Mouse (Mus musculus) kidney, embryonic 15.5 days (tissue): ENCODE results near the gene Hectd1. TPM values are rescaled to one million over a fixed set of nuclear protein-coding genes. Genes with fewer than 3 reads are reported as not detected.
A peak's percentile ranks its signal among the peaks of the same experiment; 100 is the strongest.

Experiments used
- ATAC-seq: fragments of 200-750 bp; cut with Nextera tagmentation; replicated peaks from 2 replicates; pipeline ENCODE4 v1.8.0; 2017; ENCODE audit warnings: moderate TSS enrichment; ENCODE audit not compliant: low FRiP score
- H3K27ac ChIP-seq: fragments of 300-500 bp; sonication (generic); 2 replicates; pipeline ENCODE4 v1.5.1; 2015; ENCODE audit warnings: mild to moderate bottlenecking, inconsistent platforms
- H3K27me3 ChIP-seq: fragments of 300-500 bp; sonication (generic); 2 replicates; pipeline ENCODE4 v1.6.1; 2015; ENCODE audit warnings: inconsistent platforms
- H3K36me3 ChIP-seq: fragments of 300-500 bp; sonication (generic); 2 replicates; pipeline ENCODE4 v1.6.1; 2015; ENCODE audit warnings: inconsistent platforms
- H3K4me1 ChIP-seq: fragments of 300-500 bp; sonication (generic); 2 replicates; pipeline ENCODE4 v1.6.1; 2015; ENCODE audit warnings: inconsistent platforms
- H3K4me2 ChIP-seq: fragments of 300-500 bp; sonication (generic); 2 replicates; pipeline ENCODE4 v1.6.1; 2015; ENCODE audit warnings: moderate library complexity, mild to moderate bottlenecking, inconsistent platforms
- H3K4me3 ChIP-seq: fragments of 300-500 bp; sonication (generic); replicated peaks from 2 replicates; pipeline ENCODE4 v1.5.1; 2015; ENCODE audit warnings: mild to moderate bottlenecking, inconsistent platforms
- H3K9ac ChIP-seq: fragments of 300-500 bp; sonication (generic); 2 replicates; pipeline ENCODE4 v1.6.1; 2015; ENCODE audit warnings: mild to moderate bottlenecking, inconsistent platforms
- H3K9me3 ChIP-seq: fragments of 300-500 bp; sonication (generic); replicated peaks from 2 replicates; pipeline ENCODE4 v1.6.1; 2016; ENCODE audit warnings: inconsistent platforms
- WGBS: fragments of 180-500 bp; shearing (Covaris S2); methylation state at CpG from one replicate; pipeline ENCODE4 v1.1.7; 2015; ENCODE audit warnings: mixed read lengths; 5-methylcytosine and 5-hydroxymethylcytosine counted together
- polyA plus RNA-seq: library from polyadenylated mRNA; unstranded; fragments of >200 nt; fragmentation: Nextera tagmentation; extraction: Ambion mirVana; gene quantifications from 2 replicates; pipeline ENCODE4 v1.2.1, GENCODE M21; 2015

Gene Hectd1
- polyA plus RNA-seq, 1 experiment from 2014 or later: 40.8 TPM

DNA sequence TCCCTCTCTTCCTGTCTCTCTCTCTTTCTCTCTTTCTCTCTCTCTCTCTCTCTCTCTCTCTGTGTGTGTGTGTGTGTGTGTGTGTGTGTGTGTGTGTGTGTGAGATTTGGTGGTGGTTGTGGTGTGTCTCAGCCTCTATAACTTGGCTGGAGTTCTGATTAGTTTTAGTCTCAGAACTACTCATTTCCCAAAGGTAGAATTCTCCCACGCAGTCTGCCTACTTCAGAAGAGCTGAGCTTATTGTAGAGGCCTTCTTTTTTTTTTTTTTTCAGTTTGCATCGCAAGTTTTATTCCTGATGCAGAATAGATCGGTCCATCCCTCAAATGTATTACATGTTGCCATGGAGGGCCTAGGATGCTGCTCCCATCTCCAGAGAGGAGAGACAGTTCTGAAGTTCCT lies 119.6 kb downstream of the Hectd1 start:
- no peak overlapping the region for H3K4me2 ChIP-seq
- no peak overlapping the region for H3K4me3 ChIP-seq
- no peaks in the 10 kb centered on the region for H3K27me3 ChIP-seq
- H3K9ac ChIP-seq: no peak overlapping the region
- H3K4me1 ChIP-seq: peaks cover 15% of the 10 kb centered on the region
- no peaks in the 10 kb centered on the region for H3K9me3 ChIP-seq
- no peak overlapping the region for H3K27ac ChIP-seq
- no peaks in the 10 kb centered on the region for H3K36me3 ChIP-seq
- WGBS: 63% methylated on average over 3 of the region's 3 CpGs
- no peak for ATAC-seq

DNA sequence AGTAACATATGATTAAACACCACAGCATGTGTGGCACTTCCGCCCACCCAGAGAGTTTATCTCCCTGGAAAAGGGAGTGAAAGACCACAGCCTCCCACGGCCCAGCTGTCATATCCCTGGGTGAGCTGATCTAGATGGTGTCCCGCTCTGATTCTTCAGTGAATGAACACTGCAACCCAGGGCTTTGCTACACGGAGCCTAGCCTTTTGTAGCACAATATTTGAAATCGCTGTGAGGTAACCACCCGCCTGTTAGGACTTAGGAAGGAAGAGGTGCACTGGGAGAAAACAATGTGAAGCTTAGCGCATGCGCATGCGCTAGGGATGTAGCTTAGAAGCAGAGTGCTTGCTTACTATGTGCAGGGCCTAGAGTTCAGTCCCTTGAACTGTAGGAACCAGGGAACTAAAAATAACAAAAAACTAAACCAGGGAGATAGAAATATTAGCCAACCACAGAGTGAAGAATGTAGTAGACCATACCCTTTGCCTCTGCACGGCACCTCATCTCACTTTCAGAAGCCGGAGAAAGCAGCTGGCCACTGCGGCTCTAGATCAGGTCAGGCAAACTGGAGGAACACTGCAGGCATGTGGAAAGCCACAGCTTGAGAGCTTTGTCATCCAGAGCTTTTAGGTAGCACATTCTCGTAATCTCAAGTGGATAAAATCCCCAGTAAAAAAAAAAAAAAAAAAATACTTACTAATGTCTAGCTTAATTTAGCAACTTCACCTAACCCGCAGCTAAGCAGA lies 120.2 kb downstream of the Hectd1 start:
- Histone ChIP-seq H3K9me3 (no peaks in the 10 kb centered on the region), H3K4me2 (peak overlapping the region; percentile 14; the same call in 1 of the 2 replicates), H3K4me1 (peaks cover 20% of the 10 kb centered on the region), H3K36me3 (no peaks in the 10 kb centered on the region), H3K9ac (no peak overlapping the region), H3K4me3 (no peak overlapping the region), H3K27ac (peak overlapping the region; percentile 68), H3K27me3 (no peaks in the 10 kb centered on the region)
- WGBS: 53% methylated on average over 14 of the region's 14 CpGs
- peak; percentile 49; the same call in 1 of the 2 replicates for ATAC-seq

DNA sequence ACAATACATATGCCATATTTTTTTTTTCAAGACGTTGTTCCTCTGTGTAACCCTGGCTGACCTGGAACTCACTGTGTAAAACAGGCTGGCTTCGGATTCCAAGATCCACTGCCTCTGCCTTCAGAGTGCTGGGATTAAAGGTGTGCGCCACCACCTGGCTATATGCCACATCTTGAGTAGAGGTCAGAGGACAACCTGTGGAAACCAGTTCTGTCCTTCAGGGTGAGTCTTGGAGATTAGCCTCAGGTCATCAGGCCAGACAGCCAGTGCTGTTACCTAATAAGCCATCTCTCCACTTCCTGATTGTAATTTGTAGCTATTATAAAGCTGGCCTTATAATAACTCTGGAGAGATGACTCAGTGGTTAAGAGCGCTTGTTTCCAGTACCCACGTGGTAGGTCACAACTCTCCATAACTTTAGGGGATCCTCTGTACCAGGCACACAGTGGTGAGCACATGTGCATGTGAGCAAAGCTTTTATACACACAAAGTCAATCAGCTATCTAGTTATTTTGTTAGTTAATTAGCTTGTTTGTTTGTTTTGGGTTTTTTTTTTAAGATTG lies 122.6 kb downstream of the Hectd1 start:
- Histone ChIP-seq H3K4me2 (no peak overlapping the region), H3K4me3 (no peak overlapping the region), H3K36me3 (no peaks in the 10 kb centered on the region), H3K4me1 (peaks cover 25% of the 10 kb centered on the region), H3K27ac (no peak overlapping the region), H3K27me3 (no peaks in the 10 kb centered on the region), H3K9me3 (no peaks in the 10 kb centered on the region), H3K9ac (no peak overlapping the region)
- 76% methylated on average over 5 of the region's 5 CpGs for WGBS
- no peak for ATAC-seq

DNA sequence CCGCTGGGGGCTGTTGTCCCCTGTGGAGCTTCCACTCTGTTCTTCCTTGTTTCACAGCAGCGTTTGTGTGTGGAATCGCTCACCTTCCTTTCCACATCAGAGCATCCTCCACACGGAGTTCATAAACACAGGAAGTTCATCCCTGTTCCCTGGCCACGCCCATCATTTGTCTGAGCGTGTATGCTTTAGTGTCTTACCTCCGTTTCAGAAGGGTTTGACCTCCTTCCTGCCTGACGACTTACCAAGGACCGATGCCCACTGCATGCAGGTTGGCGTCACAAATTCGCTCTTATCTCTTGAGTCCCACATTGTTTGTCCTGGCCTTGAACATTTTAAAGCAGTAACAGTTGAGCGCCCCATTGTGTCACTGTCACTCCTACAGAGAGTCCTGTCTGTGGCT lies 123.6 kb downstream of the Hectd1 start:
- ATAC-seq: no peak
- WGBS: 71% methylated on average over 12 of the region's 12 CpGs

GRCm38 (mm10) chr12:51704572-51704971 lies 124.8 kb downstream of the Hectd1 start:
- H3K4me1 ChIP-seq: peaks cover 16% of the 10 kb centered on the region
- H3K4me2 ChIP-seq: no peak overlapping the region
- no peak overlapping the region for H3K4me3 ChIP-seq
- WGBS: 66% methylated on average over 7 of the region's 7 CpGs
- H3K27me3 ChIP-seq: no peaks in the 10 kb centered on the region
- H3K36me3 ChIP-seq: no peaks in the 10 kb centered on the region
- no peak for ATAC-seq
- H3K9ac ChIP-seq: no peak overlapping the region
- no peaks in the 10 kb centered on the region for H3K9me3 ChIP-seq
- no peak overlapping the region for H3K27ac ChIP-seq

More for the DNA sequence above, 123.6 kb downstream of the Hectd1 start:
- H3K4me2 ChIP-seq: no peak overlapping the region
- no peak overlapping the region for H3K27ac ChIP-seq
- no peak overlapping the region for H3K4me3 ChIP-seq
- H3K9me3 ChIP-seq: no peaks in the 10 kb centered on the region
- H3K27me3 ChIP-seq: no peaks in the 10 kb centered on the region
- H3K4me1 ChIP-seq: peaks cover 25% of the 10 kb centered on the region
- no peak overlapping the region for H3K9ac ChIP-seq
- H3K36me3 ChIP-seq: no peaks in the 10 kb centered on the region

GRCm38 (mm10) chr12:51703859-51704258 lies 125.5 kb downstream of the Hectd1 start:
- H3K9ac ChIP-seq: no peak overlapping the region
- ATAC-seq: peak; percentile 69
- peaks cover 12% of the 10 kb centered on the region for H3K4me1 ChIP-seq
- H3K4me3 ChIP-seq: no peak overlapping the region
- 33% methylated on average over 1 of the region's 1 CpGs for WGBS
- H3K36me3 ChIP-seq: no peaks in the 10 kb centered on the region
- H3K27me3 ChIP-seq: no peaks in the 10 kb centered on the region
- no peaks in the 10 kb centered on the region for H3K9me3 ChIP-seq
- H3K4me2 ChIP-seq: no peak overlapping the region
- H3K27ac ChIP-seq: no peak overlapping the region

DNA sequence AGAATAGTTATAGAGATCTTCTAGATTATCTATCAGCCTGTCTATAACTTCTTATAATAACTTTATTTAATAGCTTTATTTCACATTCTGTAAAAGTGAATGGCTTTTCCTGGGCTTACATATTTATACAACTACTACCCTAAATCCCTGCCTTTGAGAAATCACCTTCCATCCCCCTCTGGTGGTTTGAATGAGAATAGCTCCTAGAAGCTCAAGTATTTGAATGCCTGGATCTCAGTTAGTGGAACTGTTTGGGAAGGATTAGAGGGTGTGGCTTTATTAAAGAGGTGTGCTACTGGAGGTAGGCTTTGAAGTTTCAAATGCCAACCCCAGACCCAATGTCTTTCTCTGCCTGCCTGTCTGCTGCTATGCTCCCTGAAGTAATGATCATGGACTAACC lies 127.6 kb downstream of the Hectd1 start:
- H3K36me3 ChIP-seq: no peaks in the 10 kb centered on the region
- no peak overlapping the region for H3K9ac ChIP-seq
- H3K4me1 ChIP-seq: peaks cover 10% of the 10 kb centered on the region
- no peak overlapping the region for H3K4me2 ChIP-seq
- no peak for ATAC-seq
- no peaks in the 10 kb centered on the region for H3K27me3 ChIP-seq
- H3K4me3 ChIP-seq: no peak overlapping the region
- H3K9me3 ChIP-seq: no peaks in the 10 kb centered on the region
- H3K27ac ChIP-seq: no peak overlapping the region

DNA sequence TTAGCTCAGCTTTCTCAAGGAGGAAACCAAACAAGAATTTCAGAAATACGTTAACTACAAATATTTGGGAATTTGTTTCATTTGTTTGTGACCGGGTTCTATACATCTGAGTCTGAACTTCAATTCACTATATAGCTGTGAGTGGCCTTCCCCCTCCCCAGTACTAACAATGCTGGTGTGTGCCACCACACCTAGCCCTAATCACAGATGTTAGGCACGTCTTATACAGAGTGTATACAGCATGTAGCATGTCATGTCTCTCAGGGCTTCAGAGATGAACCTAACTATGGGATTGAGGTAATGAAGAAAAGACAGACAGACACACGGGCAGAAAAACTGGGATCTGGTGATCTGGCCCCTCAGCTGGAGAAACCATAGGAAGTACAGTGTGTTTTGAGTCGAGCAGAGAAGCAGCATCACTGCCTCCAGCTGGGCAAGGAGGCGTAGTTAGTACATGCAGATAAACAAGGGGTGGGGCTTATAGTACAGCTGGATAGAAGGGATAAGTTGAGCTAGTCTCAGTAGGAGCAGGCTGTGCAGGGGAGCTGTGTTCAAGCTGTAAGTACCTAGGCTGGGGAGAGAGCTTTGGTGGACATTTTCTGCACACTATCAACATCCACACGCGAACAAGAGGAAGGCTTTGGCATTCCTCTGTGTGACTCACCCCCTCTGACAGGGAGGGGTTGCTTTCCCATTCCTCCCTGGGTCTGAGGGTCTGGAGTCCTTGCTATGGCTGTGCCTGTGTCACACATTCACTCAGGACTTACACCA lies 129.5 kb downstream of the Hectd1 start:
- H3K36me3 ChIP-seq: no peaks in the 10 kb centered on the region
- H3K9ac ChIP-seq: no peak overlapping the region
- ATAC-seq: peak; percentile 75
- H3K4me1 ChIP-seq: peaks cover 10% of the 10 kb centered on the region
- H3K27me3 ChIP-seq: no peaks in the 10 kb centered on the region
- 59% methylated on average over 8 of the region's 8 CpGs for WGBS
- H3K9me3 ChIP-seq: no peaks in the 10 kb centered on the region
- H3K27ac ChIP-seq: peak overlapping the region; percentile 16; the same call in 1 of the 2 replicates
- H3K4me2 ChIP-seq: no peak overlapping the region
- H3K4me3 ChIP-seq: no peak overlapping the region

GRCm38 (mm10) chr12:51696157-51696556 lies 133.2 kb downstream of the Hectd1 start:
- H3K9ac ChIP-seq: no peak overlapping the region
- H3K9me3 ChIP-seq: no peaks in the 10 kb centered on the region
- no peak overlapping the region for H3K27ac ChIP-seq
- ATAC-seq: no peak
- 88% methylated on average over 2 of the region's 2 CpGs for WGBS
- no peaks in the 10 kb centered on the region for H3K36me3 ChIP-seq
- H3K4me3 ChIP-seq: no peak overlapping the region
- H3K27me3 ChIP-seq: no peaks in the 10 kb centered on the region
- H3K4me2 ChIP-seq: no peak overlapping the region
- H3K4me1 ChIP-seq: peaks cover 11% of the 10 kb centered on the region

DNA sequence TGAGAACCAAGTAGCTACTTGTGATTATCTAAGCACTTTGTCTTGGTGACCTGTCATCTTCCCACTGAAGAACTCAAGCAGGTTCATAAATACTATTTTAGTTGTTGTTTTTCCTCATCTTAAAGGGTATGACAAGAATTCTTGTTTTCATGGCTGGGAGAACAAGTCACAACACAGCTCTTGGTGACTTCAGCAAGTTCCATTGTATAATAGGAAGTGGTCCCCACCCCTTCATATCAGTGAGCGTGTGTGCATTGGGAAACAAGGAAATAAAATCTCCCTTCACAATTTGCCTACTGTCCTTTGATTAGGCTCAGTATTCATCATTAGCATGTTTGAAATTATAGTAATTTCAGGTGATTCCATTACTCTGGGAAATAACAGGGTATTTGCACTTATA lies 134.4 kb downstream of the Hectd1 start:
- Histone ChIP-seq H3K4me1 (peaks cover 11% of the 10 kb centered on the region), H3K9ac (no peak overlapping the region), H3K4me3 (no peak overlapping the region), H3K36me3 (no peaks in the 10 kb centered on the region), H3K9me3 (no peaks in the 10 kb centered on the region), H3K4me2 (no peak overlapping the region), H3K27ac (no peak overlapping the region), H3K27me3 (no peaks in the 10 kb centered on the region)
- no peak for ATAC-seq
- WGBS: 76% methylated on average over 1 of the region's 1 CpGs

DNA sequence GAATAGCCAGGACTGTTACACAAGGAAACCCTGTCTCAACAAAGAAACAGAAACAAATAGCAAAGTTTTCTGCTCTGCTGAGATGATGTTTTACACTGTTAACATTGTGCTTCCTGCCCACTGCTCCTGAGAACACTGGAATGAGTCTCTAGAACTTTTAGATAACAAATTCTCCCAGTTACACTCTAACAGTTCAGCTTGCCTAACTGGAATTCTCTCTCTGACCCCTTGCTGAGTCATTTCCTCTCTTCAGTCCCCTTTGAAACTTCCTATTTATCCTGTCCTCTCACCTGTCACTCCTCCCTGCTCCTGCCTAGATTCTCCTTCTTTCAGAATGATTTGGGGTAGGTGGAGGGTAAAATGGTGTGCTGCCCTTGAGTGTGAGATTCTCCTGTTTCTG lies 135.2 kb downstream of the Hectd1 start:
- no peaks in the 10 kb centered on the region for H3K36me3 ChIP-seq
- peak overlapping the region; percentile 71; the same call in 1 of the 2 replicates for H3K27ac ChIP-seq
- ATAC-seq: no peak

More for the DNA sequence above, 135.2 kb downstream of the Hectd1 start:
- H3K4me2 ChIP-seq: no peak overlapping the region
- peaks cover 15% of the 10 kb centered on the region for H3K4me1 ChIP-seq
- H3K9ac ChIP-seq: no peak overlapping the region
- no peak overlapping the region for H3K4me3 ChIP-seq
- no peaks in the 10 kb centered on the region for H3K9me3 ChIP-seq
- no peaks in the 10 kb centered on the region for H3K27me3 ChIP-seq
